Mouse (Mus musculus): ENCODE data around the gene 4930524J08Rik. TPM values are rescaled to one million over a fixed set of nuclear protein-coding genes. Genes with fewer than 3 reads are reported as not detected.

4930524J08Rik gene
- polyA plus RNA-seq, 1 experiment = 14.1 TPM

DNA sequence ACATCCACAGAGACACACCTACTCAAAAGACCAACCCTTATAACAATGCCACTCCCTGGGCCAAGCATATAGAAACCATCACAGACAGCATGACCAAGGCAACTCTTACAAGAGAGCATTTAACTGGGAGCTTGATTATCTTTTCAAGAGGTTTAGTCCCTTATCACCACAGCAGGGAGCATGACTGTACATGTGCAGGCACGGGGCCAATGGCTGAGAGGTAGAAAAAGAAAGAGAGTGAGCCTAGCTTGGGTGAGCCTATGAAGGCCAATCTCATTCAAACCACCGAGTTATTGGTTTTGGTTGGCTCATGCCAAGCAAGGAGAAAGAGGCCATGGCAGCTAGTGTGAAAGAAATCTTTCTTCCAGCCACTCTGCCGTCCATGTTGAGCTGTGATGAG lies 26.6 kb downstream of the 4930524J08Rik start:
- TF ChIP-seq POLR2A (IDR thresholded peaks at IDR 0.05; ENCODE audit: control insufficient read depth, low read depth, low read length) = no peak
- no peaks in the 10 kb centered on the region for H3K36me3 ChIP-seq (ENCODE audit: control insufficient read depth, insufficient read depth, low read length)
- H3K27ac ChIP-seq (ENCODE audit: control insufficient read depth, insufficient read depth, low read depth, low read length) = no peak overlapping the region
- H3K4me3 ChIP-seq (ENCODE audit: control insufficient read depth, low read depth, low read length) = no peak overlapping the region
- H3K27me3 ChIP-seq (ENCODE audit: control insufficient read depth, insufficient read depth, low read length) = no peaks in the 10 kb centered on the region
- no peaks in the 10 kb centered on the region for H3K4me1 ChIP-seq (ENCODE audit: control insufficient read depth, insufficient read depth, low read length)

GRCm38 (mm10) chr5:100005896-100006295 lies 27.0 kb downstream of the 4930524J08Rik start:
- Histone ChIP-seq H3K27ac (ENCODE audit: control insufficient read depth, insufficient read depth, low read depth, low read length) (no peak overlapping the region), H3K36me3 (ENCODE audit: control insufficient read depth, insufficient read depth, low read length) (no peaks in the 10 kb centered on the region), H3K4me1 (ENCODE audit: control insufficient read depth, insufficient read depth, low read length) (no peaks in the 10 kb centered on the region), H3K4me3 (ENCODE audit: control insufficient read depth, low read depth, low read length) (no peak overlapping the region), H3K27me3 (ENCODE audit: control insufficient read depth, insufficient read depth, low read length) (no peaks in the 10 kb centered on the region)
- TF ChIP-seq CTCF (IDR thresholded peaks at IDR 0.05; ENCODE audit: control insufficient read depth, insufficient read depth, insufficient replicate concordance, low read depth, low read length) (no peak), POLR2A (IDR thresholded peaks at IDR 0.05; ENCODE audit: control insufficient read depth, low read depth, low read length) (no peak)

GRCm38 (mm10) chr5:100006324-100007039 lies 27.6 kb downstream of the 4930524J08Rik start:
- H3K36me3 ChIP-seq (ENCODE audit: control insufficient read depth, insufficient read depth, low read length) = no peaks in the 10 kb centered on the region
- no peaks in the 10 kb centered on the region for H3K4me1 ChIP-seq (ENCODE audit: control insufficient read depth, insufficient read depth, low read length)
- TF ChIP-seq POLR2A (IDR thresholded peaks at IDR 0.05; ENCODE audit: control insufficient read depth, low read depth, low read length) = no peak
- TF ChIP-seq CTCF (IDR thresholded peaks at IDR 0.05; ENCODE audit: control insufficient read depth, insufficient read depth, insufficient replicate concordance, low read depth, low read length) = no peak
- H3K27me3 ChIP-seq (ENCODE audit: control insufficient read depth, insufficient read depth, low read length) = no peaks in the 10 kb centered on the region
- no peak overlapping the region for H3K27ac ChIP-seq (ENCODE audit: control insufficient read depth, insufficient read depth, low read depth, low read length)
- H3K4me3 ChIP-seq (ENCODE audit: control insufficient read depth, low read depth, low read length) = no peak overlapping the region

DNA sequence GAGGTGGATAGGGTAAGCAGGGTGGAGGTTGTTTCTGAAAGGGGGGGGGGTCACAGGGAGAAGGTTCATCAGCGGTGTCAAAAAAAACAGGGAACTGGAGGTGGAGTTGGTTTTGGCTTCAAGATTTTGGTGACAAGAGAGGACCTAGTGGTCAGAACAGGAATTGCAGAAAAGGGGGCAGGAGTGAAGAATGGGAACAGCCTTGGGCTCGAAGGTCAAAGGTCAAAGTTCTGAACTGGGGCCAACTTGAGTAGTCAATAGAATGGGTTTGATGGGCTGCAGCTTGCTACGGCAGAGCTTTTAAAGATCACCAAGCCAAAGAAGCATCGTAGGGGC lies 28.1 kb downstream of the 4930524J08Rik start:
- TF ChIP-seq CTCF (IDR thresholded peaks at IDR 0.05; ENCODE audit: control insufficient read depth, insufficient read depth, insufficient replicate concordance, low read depth, low read length) (no peak), POLR2A (IDR thresholded peaks at IDR 0.05; ENCODE audit: control insufficient read depth, low read depth, low read length) (no peak)
- no peak overlapping the region for H3K27ac ChIP-seq (ENCODE audit: control insufficient read depth, insufficient read depth, low read depth, low read length)
- no peaks in the 10 kb centered on the region for H3K36me3 ChIP-seq (ENCODE audit: control insufficient read depth, insufficient read depth, low read length)
- H3K4me3 ChIP-seq (ENCODE audit: control insufficient read depth, low read depth, low read length) = no peak overlapping the region
- no peaks in the 10 kb centered on the region for H3K4me1 ChIP-seq (ENCODE audit: control insufficient read depth, insufficient read depth, low read length)
- no peaks in the 10 kb centered on the region for H3K27me3 ChIP-seq (ENCODE audit: control insufficient read depth, insufficient read depth, low read length)

DNA sequence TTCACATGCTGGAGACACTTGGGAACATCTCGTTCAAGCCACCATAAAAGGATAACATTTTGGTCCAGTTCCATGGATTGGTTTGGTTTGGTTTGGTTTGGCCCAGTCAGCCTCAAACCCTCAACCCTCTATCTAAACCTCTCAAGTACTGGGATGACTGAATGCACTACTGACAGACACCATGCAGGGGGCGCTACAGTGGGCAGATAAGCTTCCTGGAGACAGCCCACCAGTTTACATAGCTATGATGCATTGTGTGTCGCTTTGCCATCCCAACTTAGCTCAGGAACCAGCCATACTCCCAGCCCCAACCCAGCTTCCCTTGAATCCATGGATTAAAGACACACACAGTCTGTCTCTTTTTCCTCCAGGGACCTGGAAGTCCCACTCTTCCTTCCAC lies 29.6 kb downstream of the 4930524J08Rik start:
- TF ChIP-seq CTCF (IDR thresholded peaks at IDR 0.05; ENCODE audit: control insufficient read depth, insufficient read depth, insufficient replicate concordance, low read depth, low read length) (no peak), POLR2A (IDR thresholded peaks at IDR 0.05; ENCODE audit: control insufficient read depth, low read depth, low read length) (no peak)
- no peaks in the 10 kb centered on the region for H3K4me1 ChIP-seq (ENCODE audit: control insufficient read depth, insufficient read depth, low read length)
- no peak overlapping the region for H3K4me3 ChIP-seq (ENCODE audit: control insufficient read depth, low read depth, low read length)
- no peaks in the 10 kb centered on the region for H3K36me3 ChIP-seq (ENCODE audit: control insufficient read depth, insufficient read depth, low read length)
- H3K27ac ChIP-seq (ENCODE audit: control insufficient read depth, insufficient read depth, low read depth, low read length) = no peak overlapping the region
- H3K27me3 ChIP-seq (ENCODE audit: control insufficient read depth, insufficient read depth, low read length) = no peaks in the 10 kb centered on the region

GRCm38 (mm10) chr5:100012599-100012998 lies 33.7 kb downstream of the 4930524J08Rik start:
- TF ChIP-seq CTCF (IDR thresholded peaks at IDR 0.05; ENCODE audit: control insufficient read depth, insufficient read depth, insufficient replicate concordance, low read depth, low read length) (no peak), POLR2A (IDR thresholded peaks at IDR 0.05; ENCODE audit: control insufficient read depth, low read depth, low read length) (no peak)
- Histone ChIP-seq H3K27me3 (ENCODE audit: control insufficient read depth, insufficient read depth, low read length) (no peaks in the 10 kb centered on the region), H3K27ac (ENCODE audit: control insufficient read depth, insufficient read depth, low read depth, low read length) (no peak overlapping the region), H3K4me1 (ENCODE audit: control insufficient read depth, insufficient read depth, low read length) (no peaks in the 10 kb centered on the region), H3K4me3 (ENCODE audit: control insufficient read depth, low read depth, low read length) (no peak overlapping the region), H3K36me3 (ENCODE audit: control insufficient read depth, insufficient read depth, low read length) (no peaks in the 10 kb centered on the region)

DNA sequence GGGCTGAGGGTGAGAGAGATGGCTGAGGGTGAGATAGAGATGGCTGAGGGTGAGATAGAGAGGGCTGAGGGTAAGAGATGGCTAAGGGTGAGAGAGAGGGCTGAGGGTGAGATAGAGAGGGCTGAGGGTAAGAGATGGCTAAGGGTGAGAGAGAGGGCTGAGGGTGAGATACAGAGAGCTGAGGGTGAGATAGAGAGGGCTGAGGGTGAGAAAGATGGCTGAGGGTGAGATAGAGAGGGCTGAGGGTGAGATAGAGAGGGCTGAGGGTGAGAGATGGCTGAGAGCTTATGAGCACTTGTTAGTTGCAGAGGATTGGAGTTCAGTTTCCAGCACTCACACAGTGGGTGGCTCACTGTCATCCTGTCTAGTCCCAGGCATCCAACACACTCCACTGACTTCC lies 41.2 kb downstream of the 4930524J08Rik start:
- TF ChIP-seq CTCF (IDR thresholded peaks at IDR 0.05; ENCODE audit: control insufficient read depth, insufficient read depth, insufficient replicate concordance, low read depth, low read length) (no peak), POLR2A (IDR thresholded peaks at IDR 0.05; ENCODE audit: control insufficient read depth, low read depth, low read length) (no peak)
- H3K27me3 ChIP-seq (ENCODE audit: control insufficient read depth, insufficient read depth, low read length) = no peaks in the 10 kb centered on the region
- no peaks in the 10 kb centered on the region for H3K36me3 ChIP-seq (ENCODE audit: control insufficient read depth, insufficient read depth, low read length)
- no peak overlapping the region for H3K4me3 ChIP-seq (ENCODE audit: control insufficient read depth, low read depth, low read length)
- H3K27ac ChIP-seq (ENCODE audit: control insufficient read depth, insufficient read depth, low read depth, low read length) = no peak overlapping the region
- no peaks in the 10 kb centered on the region for H3K4me1 ChIP-seq (ENCODE audit: control insufficient read depth, insufficient read depth, low read length)

DNA sequence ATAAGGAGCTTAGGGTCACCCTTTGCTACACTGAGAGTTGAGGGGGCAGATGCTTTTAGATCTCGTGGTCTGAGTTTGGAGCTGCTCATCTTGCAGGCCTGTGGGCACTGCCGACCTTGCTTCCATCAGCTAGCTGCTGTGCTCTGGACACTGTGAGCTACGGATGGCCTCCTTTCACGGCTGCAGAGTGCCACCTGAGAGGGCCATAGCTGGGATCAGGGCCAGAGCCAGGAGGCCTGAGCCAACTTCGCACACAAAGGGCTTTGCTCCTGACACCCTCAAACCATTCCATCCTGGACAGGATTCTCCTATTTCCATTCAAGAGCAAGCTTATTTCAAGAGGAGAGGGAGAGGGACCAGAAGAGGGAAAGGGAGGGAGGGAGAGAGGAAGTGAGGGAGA lies 45.5 kb downstream of the 4930524J08Rik start:
- Histone ChIP-seq H3K4me1 (ENCODE audit: control insufficient read depth, insufficient read depth, low read length) (no peaks in the 10 kb centered on the region; the same call in 1 of the 2 replicates), H3K4me3 (ENCODE audit: control insufficient read depth, low read depth, low read length) (no peak overlapping the region), H3K36me3 (ENCODE audit: control insufficient read depth, insufficient read depth, low read length) (no peaks in the 10 kb centered on the region), H3K27me3 (ENCODE audit: control insufficient read depth, insufficient read depth, low read length) (no peaks in the 10 kb centered on the region), H3K27ac (ENCODE audit: control insufficient read depth, insufficient read depth, low read depth, low read length) (no peak overlapping the region)
- TF ChIP-seq CTCF (IDR thresholded peaks at IDR 0.05; ENCODE audit: control insufficient read depth, insufficient read depth, insufficient replicate concordance, low read depth, low read length) (no peak), POLR2A (IDR thresholded peaks at IDR 0.05; ENCODE audit: control insufficient read depth, low read depth, low read length) (no peak)

Measured in testis, adult 2 months (tissue).